Mouse (Mus musculus) neural tube, embryonic 12.5 days (tissue): ENCODE measurements around the gene Rad50. TPM values are rescaled to one million over a fixed set of nuclear protein-coding genes. Genes with fewer than 3 reads are reported as not detected.

Experiments used
- ATAC-seq: fragments of 200-750 bp; cut with Nextera tagmentation; 2 replicates; pipeline ENCODE4 v1.8.0; 2017; ENCODE audit warnings: low read depth, mild to moderate bottlenecking, moderate TSS enrichment, moderate library complexity; ENCODE audit not compliant: low FRiP score
- H3K27ac ChIP-seq: fragments of 300-500 bp; sonication (generic); 2 replicates; pipeline ENCODE4 v1.5.1; 2016
- H3K27me3 ChIP-seq: fragments of 300-500 bp; sonication (generic); replicated peaks from 2 replicates; pipeline ENCODE4 v1.6.1; 2016; ENCODE audit warnings: mild to moderate bottlenecking
- H3K36me3 ChIP-seq: fragments of 300-500 bp; sonication (generic); 2 replicates; pipeline ENCODE4 v1.6.1; 2016; ENCODE audit warnings: mild to moderate bottlenecking
- H3K4me1 ChIP-seq: fragments of 300-500 bp; sonication (generic); 2 replicates; pipeline ENCODE4 v1.6.1; 2016
- H3K4me2 ChIP-seq: fragments of 300-500 bp; sonication (generic); replicated peaks from 2 replicates; pipeline ENCODE4 v1.6.1; 2016; ENCODE audit warnings: mild to moderate bottlenecking
- H3K4me3 ChIP-seq: fragments of 300-500 bp; sonication (generic); 2 replicates; pipeline ENCODE4 v1.5.1; 2016
- H3K9ac ChIP-seq: fragments of 300-500 bp; sonication (generic); 2 replicates; pipeline ENCODE4 v1.6.1; 2016; ENCODE audit warnings: mild to moderate bottlenecking
- H3K9me3 ChIP-seq: fragments of 300-500 bp; sonication (generic); 2 replicates; pipeline ENCODE4 v1.6.1; 2016; ENCODE audit warnings: mild to moderate bottlenecking
- WGBS: fragments of 180-500 bp; shearing (Covaris S2); methylation state at CpG from one replicate; pipeline ENCODE4 v1.1.7; 2016; 5-methylcytosine and 5-hydroxymethylcytosine counted together
- polyA plus RNA-seq: library from polyadenylated mRNA; unstranded; fragments of >200 nt; fragmentation: Nextera tagmentation; extraction: Ambion mirVana; gene quantifications from 2 replicates; pipeline ENCODE4 v1.2.1, GENCODE M21; 2016

Rad50 gene
- polyA plus RNA-seq, 1 experiment from 2014 or later, result 18.2 TPM

DNA sequence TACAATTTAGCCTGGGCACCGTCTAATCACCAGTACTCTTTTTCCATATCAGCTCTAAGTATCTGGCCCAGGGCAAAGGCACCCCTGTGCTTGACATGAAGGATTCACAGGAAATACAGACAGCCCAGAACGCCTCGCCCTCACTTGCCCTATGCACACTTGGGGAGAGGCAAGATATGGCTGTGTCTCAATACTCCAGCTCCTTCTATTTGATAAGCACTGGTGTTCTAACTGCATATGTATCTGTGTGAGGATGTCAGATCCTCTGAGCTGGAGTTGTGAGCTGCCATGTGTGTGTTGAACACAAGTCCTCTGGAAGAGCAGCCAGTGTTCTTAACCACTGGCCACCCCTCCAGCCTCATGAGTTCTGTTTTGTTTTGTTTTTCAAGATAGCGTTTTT is 55.7 kb downstream of the Rad50 start:
- no peak overlapping the region for H3K4me2 ChIP-seq
- ATAC-seq, result no peak
- no peak overlapping the region for H3K4me3 ChIP-seq
- peaks cover 26% of the 10 kb centered on the region for H3K36me3 ChIP-seq
- no peaks in the 10 kb centered on the region for H3K9me3 ChIP-seq
- H3K27ac ChIP-seq, result no peak overlapping the region
- H3K4me1 ChIP-seq, result no peaks in the 10 kb centered on the region
- no peak overlapping the region for H3K9ac ChIP-seq
- 92% methylated on average over 4 of the region's 4 CpGs for WGBS
- H3K27me3 ChIP-seq, result no peaks in the 10 kb centered on the region

DNA sequence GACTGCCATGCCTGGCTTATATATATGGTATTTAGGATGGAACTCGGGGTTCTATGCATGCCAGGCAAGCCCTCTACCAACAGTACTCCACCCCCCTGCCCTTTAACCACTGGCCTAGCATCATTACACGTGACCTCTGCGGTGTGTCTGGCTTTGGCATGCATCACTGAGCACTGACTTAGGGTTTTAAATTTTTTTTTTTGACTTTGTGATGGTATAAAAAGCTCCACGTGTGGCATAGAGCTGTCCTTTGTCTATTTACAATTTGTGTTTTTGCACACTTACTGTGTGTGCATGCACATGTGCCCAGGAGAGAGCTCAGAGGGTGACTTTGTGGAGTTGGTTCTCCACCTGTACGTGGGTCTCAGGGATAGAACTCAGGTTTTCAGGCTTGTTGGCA is 63.1 kb downstream of the Rad50 start:
- no peak for ATAC-seq
- no peak overlapping the region for H3K4me2 ChIP-seq

DNA sequence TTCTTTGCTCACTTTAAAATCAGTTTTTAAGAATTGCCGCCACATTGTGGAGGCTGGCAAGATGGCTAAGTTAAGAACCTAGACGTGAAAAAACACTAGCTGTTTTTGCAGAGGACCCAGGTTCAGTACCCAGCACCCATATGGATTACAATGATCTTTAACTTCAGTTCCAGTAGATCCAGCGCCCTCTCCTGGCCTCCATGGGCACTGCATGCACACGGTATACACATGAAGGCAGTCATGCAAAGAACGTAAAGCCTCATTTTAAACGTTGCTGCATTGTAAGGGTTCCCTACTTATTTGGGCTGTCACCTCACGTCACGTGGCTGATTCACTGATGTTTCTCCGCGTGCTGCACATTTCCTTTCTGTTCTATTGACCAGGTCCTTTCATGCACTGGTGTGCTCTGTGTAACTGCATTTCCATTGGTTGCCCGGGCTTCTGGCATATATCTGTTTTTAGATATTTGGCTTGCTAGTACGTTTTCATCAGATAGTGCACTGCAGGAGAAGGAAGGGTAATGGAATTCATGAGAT is 64.3 kb downstream of the Rad50 start:
- Histone ChIP-seq H3K4me2 (no peak overlapping the region), H3K4me3 (no peak overlapping the region), H3K4me1 (no peaks in the 10 kb centered on the region), H3K36me3 (no peaks in the 10 kb centered on the region), H3K27ac (no peak overlapping the region), H3K27me3 (no peaks in the 10 kb centered on the region; the same call in 1 of the 2 replicates), H3K9ac (no peak overlapping the region), H3K9me3 (no peaks in the 10 kb centered on the region)
- 80% methylated on average over 12 of the region's 12 CpGs for WGBS
- ATAC-seq, result no peak

More for the DNA sequence above, 63.1 kb downstream of the Rad50 start:
- Histone ChIP-seq H3K36me3 (no peaks in the 10 kb centered on the region), H3K27ac (no peak overlapping the region), H3K4me3 (no peak overlapping the region), H3K9ac (no peak overlapping the region), H3K9me3 (no peaks in the 10 kb centered on the region), H3K4me1 (no peaks in the 10 kb centered on the region), H3K27me3 (no peaks in the 10 kb centered on the region)
- WGBS, result 83% methylated on average over 5 of the region's 5 CpGs

DNA sequence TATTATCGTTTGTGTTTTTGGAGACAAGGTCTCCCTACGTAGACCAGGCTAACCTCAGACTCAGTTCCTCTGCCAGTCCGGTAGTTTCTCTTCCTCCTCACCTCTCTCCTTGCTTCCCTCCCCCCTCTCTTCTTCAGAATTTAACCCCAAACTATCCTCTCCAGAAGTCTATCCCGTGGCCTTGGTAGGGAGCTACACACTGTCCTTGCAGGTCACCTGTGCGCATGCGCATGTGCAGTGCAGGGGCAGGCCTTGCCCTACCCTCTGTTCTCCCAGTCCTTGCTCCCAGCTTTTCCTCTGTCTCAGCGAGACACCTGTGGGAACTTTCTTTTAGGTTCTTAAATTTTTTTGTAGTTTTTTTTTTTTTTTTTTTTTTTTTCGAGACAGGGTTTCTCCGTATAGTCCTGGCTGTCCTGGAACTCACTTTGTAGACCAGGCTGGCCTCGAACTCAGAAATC is 69.3 kb downstream of the Rad50 start:
- peaks cover 14% of the 10 kb centered on the region for H3K4me1 ChIP-seq
- H3K36me3 ChIP-seq, result no peaks in the 10 kb centered on the region
- peaks cover 21% of the 10 kb centered on the region for H3K27me3 ChIP-seq
- 76% methylated on average over 10 of the region's 10 CpGs for WGBS
- no peaks in the 10 kb centered on the region for H3K9me3 ChIP-seq
- no peak overlapping the region for H3K4me2 ChIP-seq
- no peak overlapping the region for H3K9ac ChIP-seq
- no peak overlapping the region for H3K4me3 ChIP-seq
- ATAC-seq, result no peak
- H3K27ac ChIP-seq, result no peak overlapping the region

DNA sequence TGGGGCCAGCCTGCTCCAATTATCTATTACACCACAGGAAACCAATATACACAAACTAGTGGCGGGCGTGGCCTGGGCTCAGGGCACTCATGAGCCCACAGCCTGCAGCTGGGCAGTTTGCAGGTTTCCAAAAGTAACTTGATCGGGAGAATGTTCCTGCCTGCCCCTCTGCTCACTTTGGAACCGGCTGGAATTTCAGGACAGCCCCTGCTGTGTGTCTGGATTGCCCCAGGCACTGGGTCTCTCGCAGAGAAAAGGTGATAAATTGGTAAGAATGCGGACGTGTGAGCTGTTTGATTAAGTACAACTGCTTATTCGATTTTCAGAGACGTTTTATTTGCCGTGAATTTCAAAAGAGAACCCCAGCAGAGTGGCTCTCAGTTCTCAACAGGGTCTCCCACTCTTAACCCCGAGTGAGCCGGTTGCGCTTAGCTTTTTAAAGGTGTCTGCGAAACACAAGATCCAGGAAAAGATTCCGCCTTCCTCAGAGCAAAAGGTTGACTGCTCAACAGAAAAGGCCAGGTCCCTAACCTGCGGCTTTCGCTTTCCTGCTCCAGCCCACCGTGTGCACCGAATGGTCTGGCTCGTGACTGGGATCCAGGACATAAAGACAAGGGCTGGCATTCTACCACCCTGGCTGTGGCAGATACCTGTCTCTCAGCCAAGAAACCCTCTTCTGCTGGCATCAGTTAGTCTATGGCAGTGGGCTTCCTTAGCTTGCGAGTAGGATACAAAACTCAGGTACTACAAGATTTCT is 69.9 kb downstream of the Rad50 start:
- H3K4me2 ChIP-seq, result no peak overlapping the region; the same call in 1 of the 2 replicates
- peaks cover 21% of the 10 kb centered on the region for H3K27me3 ChIP-seq
- no peak overlapping the region for H3K27ac ChIP-seq
- no peak for ATAC-seq
- 15% methylated on average over 21 of the region's 21 CpGs for WGBS
- no peaks in the 10 kb centered on the region for H3K9me3 ChIP-seq
- peaks cover 14% of the 10 kb centered on the region for H3K4me1 ChIP-seq
- H3K9ac ChIP-seq, result no peak overlapping the region
- H3K4me3 ChIP-seq, result no peak overlapping the region
- H3K36me3 ChIP-seq, result no peaks in the 10 kb centered on the region

DNA sequence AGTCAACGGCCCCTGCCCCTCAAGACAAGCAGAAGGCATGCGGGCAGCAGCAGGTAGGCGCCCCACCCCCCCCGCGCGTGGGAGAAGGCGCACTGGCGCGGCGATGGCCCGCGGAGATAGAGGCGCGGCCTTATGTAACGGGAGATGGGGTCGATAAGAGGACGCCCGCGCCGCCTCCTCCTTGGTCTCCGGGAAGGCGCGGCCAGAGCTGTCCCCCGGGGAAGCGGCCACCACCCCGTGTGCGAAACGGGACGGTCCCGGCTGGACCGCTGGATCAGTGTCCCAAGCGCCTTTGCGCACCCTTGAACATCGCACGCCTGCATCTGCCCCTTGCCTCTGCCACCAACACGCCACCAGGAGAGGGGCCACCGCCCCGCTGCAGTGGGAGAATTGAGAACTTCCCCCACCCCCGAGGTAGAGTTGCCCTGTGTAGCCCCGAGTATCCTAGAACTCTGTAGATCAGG is 70.9 kb downstream of the Rad50 start:
- no peak for ATAC-seq
- no peak overlapping the region for H3K27ac ChIP-seq
- H3K4me1 ChIP-seq, result peaks cover 14% of the 10 kb centered on the region
- peak overlapping the region; percentile 26 for H3K4me3 ChIP-seq
- H3K9me3 ChIP-seq, result no peaks in the 10 kb centered on the region
- no peaks in the 10 kb centered on the region for H3K36me3 ChIP-seq
- 2% methylated on average over 40 of the region's 40 CpGs for WGBS
- H3K9ac ChIP-seq, result 0 out of 2 replicates have a peak overlapping the region, but pooled peaks have one; percentile 26
- H3K4me2 ChIP-seq, result peak overlapping the region; percentile 81
- peaks cover 21% of the 10 kb centered on the region for H3K27me3 ChIP-seq

DNA sequence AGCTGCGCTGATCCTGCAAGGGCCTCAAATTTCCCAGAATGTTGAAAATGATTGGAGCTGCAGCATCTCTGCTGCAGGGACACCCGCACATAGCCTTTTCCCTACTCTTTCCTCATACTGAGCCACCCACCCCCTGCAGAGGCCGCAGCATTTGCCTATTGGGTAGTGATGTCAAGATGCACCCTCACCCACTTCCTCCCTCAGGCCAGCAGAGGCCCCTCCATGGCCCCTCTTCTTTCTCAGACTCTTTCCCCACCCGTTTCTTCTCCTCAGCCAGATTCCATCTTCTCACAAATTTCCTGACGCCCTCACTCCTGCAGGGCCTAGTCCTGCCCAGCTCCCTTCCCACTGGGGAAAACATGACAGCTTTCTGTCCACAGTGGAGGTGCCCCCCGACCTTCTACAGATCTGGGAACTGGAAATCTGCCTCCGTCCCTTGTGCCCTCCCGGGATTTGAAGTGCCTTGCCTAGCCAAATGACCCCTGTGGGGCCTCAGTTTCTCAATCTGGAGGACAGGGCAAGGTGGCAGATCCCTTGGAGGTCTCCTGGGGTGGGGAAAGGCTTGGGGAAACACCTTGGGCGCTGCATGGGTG is 71.4 kb downstream of the Rad50 start:
- H3K36me3 ChIP-seq, result no peaks in the 10 kb centered on the region
- no peak; the same call in 1 of the 2 replicates for ATAC-seq
- H3K4me3 ChIP-seq, result peak overlapping the region; percentile 26
- H3K27me3 ChIP-seq, result peaks cover 21% of the 10 kb centered on the region
- H3K4me1 ChIP-seq, result peaks cover 14% of the 10 kb centered on the region
- 43% methylated on average over 9 of the region's 9 CpGs for WGBS
- H3K4me2 ChIP-seq, result peak overlapping the region; percentile 81
- H3K9ac ChIP-seq, result 0 out of 2 replicates have a peak overlapping the region, but pooled peaks have one; percentile 26
- H3K9me3 ChIP-seq, result no peaks in the 10 kb centered on the region
- no peak overlapping the region for H3K27ac ChIP-seq

DNA sequence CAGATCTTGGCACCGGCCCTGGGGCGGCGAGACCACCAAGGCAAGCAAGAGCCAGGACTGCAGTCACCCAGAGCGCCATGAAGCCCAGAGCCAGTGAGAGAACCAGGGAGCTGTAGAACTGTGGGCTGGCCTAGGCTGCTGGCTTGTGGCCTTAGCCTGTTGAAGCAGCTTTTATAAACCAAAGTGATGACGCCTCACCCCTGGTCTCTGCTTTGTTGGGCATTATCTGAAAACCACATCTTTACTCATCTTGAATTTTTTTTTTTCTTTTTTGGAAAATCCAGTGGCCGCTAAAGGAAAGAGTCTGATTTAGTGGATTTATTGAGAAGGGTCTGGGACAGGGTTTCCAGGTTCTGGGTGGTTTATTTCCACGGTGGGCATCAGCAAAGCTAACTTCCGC is 72.6 kb downstream of the Rad50 start, which contains the start of gene Il13:
TSS of gene Il13 (minus strand) at position 147 of the 400 bp plus-strand sequence.
- Histone ChIP-seq H3K4me3 (no peak within 1 kb of the TSS), H3K27ac (no peak within 1 kb of the TSS), H3K4me1 (peaks cover 14% of the 10 kb centered on the region), H3K36me3 (no peaks in the 10 kb centered on the region), H3K9me3 (no peaks in the 10 kb centered on the region), H3K9ac (no peak within 1 kb of the TSS), H3K27me3 (peaks cover 21% of the 10 kb centered on the region), H3K4me2 (no peak within 1 kb of the TSS)
- ATAC-seq, result no peak
- 92% methylated on average over 8 of the region's 8 CpGs for WGBS

DNA sequence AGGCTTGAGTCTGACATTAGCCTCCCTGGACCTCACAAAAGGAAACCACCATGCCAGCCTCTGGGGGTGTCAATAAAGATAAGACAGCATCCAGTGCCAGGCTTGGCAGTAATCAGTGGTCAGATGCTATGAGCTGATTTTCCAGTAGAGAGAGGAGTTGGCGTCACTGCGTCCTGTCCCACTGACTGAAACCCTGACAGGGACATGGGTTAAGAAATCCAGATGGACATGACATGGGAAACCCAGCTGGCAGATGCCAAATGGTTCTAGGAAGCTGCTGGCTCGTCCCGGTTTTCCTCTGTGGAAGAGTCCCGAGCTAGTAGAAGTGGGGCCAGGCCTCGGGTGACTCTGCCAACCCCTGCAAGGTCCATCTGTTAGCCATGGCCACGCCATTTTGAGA is 73.5 kb downstream of the Rad50 start:
- WGBS, result 92% methylated on average over 7 of the region's 7 CpGs
- ATAC-seq, result no peak
- Histone ChIP-seq H3K9me3 (no peaks in the 10 kb centered on the region), H3K4me1 (peaks cover 14% of the 10 kb centered on the region), H3K27me3 (peaks cover 21% of the 10 kb centered on the region), H3K36me3 (no peaks in the 10 kb centered on the region), H3K27ac (no peak overlapping the region), H3K4me3 (no peak overlapping the region), H3K4me2 (no peak overlapping the region), H3K9ac (no peak overlapping the region)

DNA sequence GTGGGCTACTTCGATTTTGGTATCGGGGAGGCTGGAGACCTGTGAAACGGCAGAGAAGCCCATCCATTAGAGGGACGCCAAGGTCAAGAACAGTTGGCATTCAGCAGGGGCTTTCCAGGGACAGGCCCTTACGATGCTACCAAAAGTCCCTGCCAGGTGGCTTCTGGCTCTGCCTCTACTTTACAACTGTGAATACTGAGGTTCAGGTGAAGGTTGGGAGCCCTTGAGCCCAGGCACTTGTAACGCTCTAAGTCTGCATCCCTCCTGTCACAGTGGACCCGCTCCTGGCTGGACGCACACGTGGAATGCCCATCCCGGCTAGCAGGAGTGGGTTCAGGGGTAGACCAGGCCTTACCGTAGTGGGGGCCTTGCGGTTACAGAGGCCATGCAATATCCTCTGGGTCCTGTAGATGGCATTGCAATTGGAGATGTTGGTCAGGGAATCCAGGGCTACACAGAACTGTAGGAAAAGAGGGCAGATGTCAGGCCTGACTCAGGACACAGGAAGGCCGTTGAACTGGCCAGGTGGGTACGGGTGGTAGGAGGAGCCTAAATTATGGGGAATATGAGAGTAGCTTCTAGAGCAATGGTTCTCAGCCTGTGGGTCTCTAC is 74.9 kb downstream of the Rad50 start:
- ATAC-seq, result no peak

DNA sequence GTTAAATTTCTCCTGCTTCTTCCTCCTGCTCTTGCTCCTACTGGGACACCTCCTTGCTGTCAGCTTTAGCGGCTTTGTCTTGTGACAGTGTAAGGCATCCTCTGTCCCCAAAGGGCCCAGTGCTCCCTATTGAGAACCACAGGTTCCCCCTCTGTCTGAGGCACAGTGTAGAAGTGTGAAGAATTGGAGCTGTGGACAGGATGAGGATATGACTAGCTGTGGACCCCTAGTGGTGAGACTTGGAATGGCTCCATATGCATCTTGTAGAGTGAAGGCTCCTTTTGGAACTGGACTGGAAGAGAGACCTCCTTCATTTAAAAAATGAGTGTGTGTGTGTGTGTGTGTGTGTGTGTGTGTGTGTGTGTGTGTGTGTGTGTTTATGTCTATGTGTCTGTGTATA is 79.3 kb downstream of the Rad50 start:
- Histone ChIP-seq H3K36me3 (no peaks in the 10 kb centered on the region), H3K4me3 (no peak overlapping the region), H3K27me3 (no peaks in the 10 kb centered on the region), H3K27ac (no peak overlapping the region), H3K4me2 (no peak overlapping the region), H3K9me3 (no peaks in the 10 kb centered on the region), H3K4me1 (no peaks in the 10 kb centered on the region), H3K9ac (no peak overlapping the region)
- 17% methylated on average over 1 of the region's 1 CpGs for WGBS
- ATAC-seq, result no peak

More for the DNA sequence above, 74.9 kb downstream of the Rad50 start:
- H3K4me2 ChIP-seq, result no peak overlapping the region
- peaks cover 14% of the 10 kb centered on the region for H3K4me1 ChIP-seq
- H3K9ac ChIP-seq, result no peak overlapping the region
- H3K36me3 ChIP-seq, result no peaks in the 10 kb centered on the region
- WGBS, result 76% methylated on average over 14 of the region's 14 CpGs
- H3K4me3 ChIP-seq, result no peak overlapping the region
- H3K27ac ChIP-seq, result no peak overlapping the region
- H3K9me3 ChIP-seq, result no peaks in the 10 kb centered on the region
- peaks cover 18% of the 10 kb centered on the region for H3K27me3 ChIP-seq

DNA sequence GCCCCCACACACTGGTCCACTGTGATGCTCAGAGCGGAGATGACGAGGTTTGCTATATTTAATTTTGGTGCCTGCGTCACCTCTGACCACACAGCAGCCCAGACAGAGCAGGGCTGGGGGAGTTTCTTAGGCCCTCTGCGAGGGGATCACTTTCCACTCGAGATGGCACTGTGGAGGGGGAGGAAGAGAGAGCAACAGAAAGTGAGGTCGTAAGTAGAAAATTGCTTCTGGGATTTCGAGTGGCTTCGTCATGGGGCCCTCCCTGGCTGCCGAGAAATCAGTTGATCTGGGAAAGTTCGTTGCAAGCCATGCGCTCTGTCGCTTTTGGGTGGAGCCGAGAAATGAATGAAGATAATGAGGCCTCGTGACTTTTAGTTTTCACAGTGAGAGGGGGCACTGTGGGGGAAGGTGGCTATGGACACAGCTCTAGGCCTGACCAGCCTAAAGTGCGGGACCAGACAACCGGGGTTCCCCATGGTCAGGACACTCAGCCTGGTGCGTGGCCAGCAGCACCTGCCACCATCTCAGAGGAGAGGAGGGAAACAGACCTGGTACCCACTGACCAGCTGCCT is 80.2 kb downstream of the Rad50 start:
- Histone ChIP-seq H3K4me2 (no peak overlapping the region), H3K4me1 (no peaks in the 10 kb centered on the region), H3K9ac (no peak overlapping the region), H3K9me3 (no peaks in the 10 kb centered on the region), H3K4me3 (no peak overlapping the region), H3K36me3 (no peaks in the 10 kb centered on the region), H3K27ac (no peak overlapping the region), H3K27me3 (no peaks in the 10 kb centered on the region)
- no peak for ATAC-seq
- WGBS, result 76% methylated on average over 17 of the region's 17 CpGs
